Mouse (Mus musculus): ENCODE measurements around the gene Sertad3.

The Sertad3 gene

GRCm38 (mm10) chr7:27473156-27473834 is at the start of gene Sertad3:
Sertad3 (plus strand) TSS chr7:27473768.
- DNase-seq (ENCODE audit: low read depth, low spot score), result peak; percentile 99

- DNase-seq (ENCODE audit: low read depth, low spot score), result no peak
These were observed 46.2 kb upstream of the Sertad3 start for GRCm38 (mm10) chr7:27427387-27427786.

- DNase-seq (ENCODE audit: low read depth, low spot score), result no peak
These were observed 45.6 kb upstream of the Sertad3 start for GRCm38 (mm10) chr7:27428002-27428401.

GRCm38 (mm10) chr7:27429135-27429534 is 44.4 kb upstream of the Sertad3 start:
- DNase-seq (ENCODE audit: low read depth, low spot score), result no peak

- DNase-seq (ENCODE audit: low read depth, low spot score), result no peak
These were observed 40.2 kb upstream of the Sertad3 start for GRCm38 (mm10) chr7:27433349-27433748.

DNA sequence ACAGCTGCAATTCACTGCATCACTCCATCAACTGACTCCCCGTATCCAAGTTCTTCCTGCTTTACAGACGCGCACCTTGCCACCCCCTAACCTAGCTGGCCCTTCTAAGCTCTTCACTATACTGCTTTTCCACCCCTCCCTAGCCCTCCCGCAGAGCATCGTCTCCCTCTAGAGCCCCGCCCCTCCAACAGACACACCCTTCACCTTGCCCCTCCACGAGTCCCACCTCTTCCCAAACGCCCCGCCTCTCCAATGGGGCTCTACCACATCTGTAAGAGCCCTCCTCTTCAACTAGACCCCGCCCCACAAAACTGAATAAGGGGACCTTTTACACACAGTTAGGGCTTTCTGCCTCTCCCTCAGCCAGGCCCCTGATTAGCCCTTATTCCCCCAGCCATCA is 39.8 kb upstream of the Sertad3 start:
- DNase-seq (ENCODE audit: low read depth, low spot score), result no peak

GRCm38 (mm10) chr7:27437544-27437943 is 36.0 kb upstream of the Sertad3 start:
- no peak for DNase-seq (ENCODE audit: low read depth, low spot score)

GRCm38 (mm10) chr7:27440014-27440413 is 33.6 kb upstream of the Sertad3 start:
- DNase-seq (ENCODE audit: low read depth, low spot score), result no peak

DNA sequence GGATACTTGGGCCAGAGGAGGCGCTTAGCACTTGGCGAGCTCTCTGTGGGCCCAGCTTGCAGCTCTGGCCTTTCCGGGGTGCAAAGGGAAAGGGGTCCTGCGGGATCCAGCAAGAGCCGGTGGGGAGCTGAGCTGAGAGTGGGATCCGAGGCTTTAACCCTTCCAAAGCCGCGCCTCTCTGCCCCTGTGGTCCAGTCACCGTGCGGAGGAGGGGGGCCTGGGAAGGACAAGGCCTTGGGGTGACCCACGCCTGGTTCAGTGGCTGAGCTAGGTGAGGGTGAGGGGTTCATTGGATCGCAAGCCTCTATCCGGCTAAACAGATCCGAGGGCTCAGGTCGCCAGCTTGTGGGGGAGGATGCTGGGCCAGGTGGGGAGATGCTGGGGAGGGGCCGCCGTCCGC is 27.5 kb upstream of the Sertad3 start:
- DNase-seq (ENCODE audit: low read depth, low spot score), result no peak

GRCm38 (mm10) chr7:27446521-27447418 is 26.8 kb upstream of the Sertad3 start:
- no peak for DNase-seq (ENCODE audit: low read depth, low spot score)

GRCm38 (mm10) chr7:27447419-27448286 is 25.9 kb upstream of the Sertad3 start, which contains the start of the genes Sptbn4 and Blvrb:
Sptbn4 (minus strand) TSS chr7:27447686.
Blvrb (plus strand) TSS chr7:27447978.
- DNase-seq (ENCODE audit: low read depth, low spot score), result peak; percentile 99

DNA sequence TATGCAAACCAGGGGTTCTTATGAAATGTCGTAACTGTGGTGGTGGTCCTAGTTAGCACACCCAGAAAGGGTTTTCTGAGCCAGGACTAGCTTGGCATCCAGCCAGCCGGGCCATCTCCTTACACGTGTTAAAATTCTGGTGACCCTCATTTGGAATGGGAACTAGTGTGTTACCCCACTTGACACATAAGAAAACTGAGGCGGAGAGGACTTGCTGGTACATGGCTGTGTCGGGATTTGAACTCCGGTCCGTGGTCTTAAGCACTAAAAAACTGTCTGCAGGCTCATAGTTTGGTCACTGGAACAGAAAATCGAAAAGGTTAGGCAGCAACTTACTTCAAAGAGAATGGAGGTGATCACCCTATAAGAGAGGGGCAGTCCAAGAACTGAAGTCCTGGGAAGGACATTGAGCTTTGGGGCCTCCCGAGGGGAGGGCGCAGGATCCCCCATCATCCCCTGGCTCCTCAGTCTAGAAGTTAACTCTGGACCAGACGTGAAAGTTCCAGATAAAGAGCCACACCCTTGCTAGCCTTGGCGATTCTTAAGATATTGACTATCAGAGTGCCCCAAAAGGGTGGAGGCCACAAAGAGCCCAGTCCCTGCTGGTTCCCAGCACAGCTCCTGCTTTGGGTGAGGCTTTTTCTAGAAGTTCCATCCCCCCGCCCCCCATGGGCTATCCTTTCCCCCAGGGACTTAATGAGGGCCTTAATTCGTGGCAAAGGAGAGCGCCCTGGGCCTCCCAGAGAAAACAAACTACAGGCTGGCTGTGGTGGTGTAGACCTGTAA is 25.0 kb upstream of the Sertad3 start:
- no peak for DNase-seq (ENCODE audit: low read depth, low spot score)

- DNase-seq (ENCODE audit: low read depth, low spot score), result no peak
These were observed 24.2 kb upstream of the Sertad3 start for GRCm38 (mm10) chr7:27449256-27449862.

DNA sequence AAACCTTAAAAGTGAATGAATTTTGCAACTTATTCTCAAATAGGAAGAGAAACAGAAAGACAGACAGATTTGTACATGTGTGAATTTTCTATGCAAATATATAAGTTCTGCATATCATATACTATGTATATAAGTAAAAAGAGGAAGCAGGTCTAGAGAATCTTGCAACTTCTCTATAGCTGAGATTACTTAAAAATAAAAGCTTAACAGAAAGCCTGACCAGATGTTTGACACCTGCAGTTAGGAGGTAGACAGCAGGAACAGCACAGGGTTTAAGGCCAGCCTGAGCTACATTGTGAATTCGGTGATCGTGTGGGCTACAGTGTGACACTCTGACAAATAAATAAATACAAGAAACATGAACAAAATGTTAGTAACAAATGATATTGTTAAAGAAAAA is 22.2 kb upstream of the Sertad3 start:
- no peak for DNase-seq (ENCODE audit: low read depth, low spot score)

- DNase-seq (ENCODE audit: low read depth, low spot score), result no peak
These were observed 21.3 kb upstream of the Sertad3 start for GRCm38 (mm10) chr7:27452206-27452770.

DNA sequence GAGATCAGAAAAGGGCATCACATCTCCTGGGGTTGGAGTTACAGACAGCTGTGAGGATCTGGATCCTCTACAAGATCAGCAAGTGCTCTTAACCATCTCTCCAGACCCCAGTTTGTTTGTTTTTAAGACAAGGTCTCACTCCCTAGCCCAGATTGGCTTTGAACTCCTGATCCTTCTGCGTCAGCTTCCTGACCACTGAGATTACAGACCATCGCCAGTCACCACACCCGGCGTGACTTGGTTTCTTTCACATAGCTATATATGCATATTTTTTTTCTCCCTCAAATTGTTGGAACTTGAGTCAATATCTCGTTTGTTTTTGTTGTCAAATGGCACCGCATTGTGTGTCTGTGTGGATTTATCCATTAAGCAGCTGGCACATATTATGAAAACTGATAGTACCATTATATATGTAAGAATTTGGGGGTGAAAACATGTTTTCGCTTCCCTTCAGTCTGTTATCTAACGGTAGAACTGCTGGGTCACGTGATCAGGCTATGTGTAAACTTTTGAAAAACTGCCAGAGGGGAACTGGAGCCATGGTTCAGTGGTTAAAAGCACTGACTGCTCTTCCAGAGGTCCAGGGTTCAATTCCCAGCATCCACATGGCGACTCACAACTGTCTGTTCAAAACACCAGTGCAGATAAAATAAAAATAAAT is 19.0 kb upstream of the Sertad3 start:
- DNase-seq (ENCODE audit: low read depth, low spot score), result no peak

- no peak for DNase-seq (ENCODE audit: low read depth, low spot score)
These were observed 18.3 kb upstream of the Sertad3 start for GRCm38 (mm10) chr7:27455273-27455672.

DNA sequence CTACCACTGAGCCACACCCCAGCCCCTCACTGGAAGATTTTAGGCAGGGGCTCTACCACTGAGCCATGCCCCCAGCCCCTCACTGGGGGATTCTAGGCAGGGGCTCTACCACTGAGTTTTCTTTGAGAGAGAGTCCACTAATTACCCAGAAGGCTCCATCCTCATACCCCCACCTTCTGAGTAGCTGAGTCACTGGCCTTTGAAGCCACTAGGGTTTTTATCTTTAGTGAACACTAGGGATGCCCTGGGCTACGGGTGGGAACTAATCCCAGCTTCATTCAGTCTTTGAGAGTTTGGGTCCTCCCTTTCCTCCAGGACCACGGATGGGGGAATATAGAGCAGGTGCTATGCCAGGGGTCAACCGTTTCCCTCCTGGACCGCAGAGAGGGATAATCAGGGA is 15.0 kb upstream of the Sertad3 start:
- DNase-seq (ENCODE audit: low read depth, low spot score), result no peak

GRCm38 (mm10) chr7:27459640-27460039 is 13.9 kb upstream of the Sertad3 start:
- no peak for DNase-seq (ENCODE audit: low read depth, low spot score)

DNA sequence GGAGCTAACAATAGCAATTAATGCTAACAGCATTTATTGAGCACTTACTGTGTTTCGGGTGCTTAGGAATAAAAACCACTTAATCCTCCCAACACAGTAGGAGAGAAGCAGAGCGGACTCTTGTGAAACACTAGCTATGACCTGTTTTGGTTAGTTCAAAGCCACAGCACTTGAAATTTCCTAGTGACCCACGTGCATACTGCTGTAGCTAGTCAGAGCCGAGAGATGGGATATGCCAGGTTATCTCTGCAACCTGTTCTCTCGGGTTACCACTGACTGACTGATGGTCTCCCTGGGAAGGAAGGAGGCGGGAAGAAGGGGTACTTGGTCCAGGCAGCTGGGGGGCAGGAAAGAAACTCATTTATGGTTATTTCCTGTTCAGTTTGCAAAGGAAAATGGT is 13.1 kb upstream of the Sertad3 start:
- DNase-seq (ENCODE audit: low read depth, low spot score), result no peak
